Mouse (Mus musculus) gastrocnemius, postnatal 25 days (tissue): ENCODE data around the gene Ascl5. TPM values are rescaled to one million over a fixed set of nuclear protein-coding genes. Genes with fewer than 3 reads are reported as not detected.

Experiments used
- DNase-seq: peaks from one replicate; pipeline ENCODE4 v3.0.0; 2022
- long read RNA-seq, 2 experiments: library from polyadenylated mRNA; stranded (forward); transcript quantifications; one replicate each; pipeline ENCODE4 v2.0.0; 2021
- total RNA-seq, 2 experiments: library from RNA; stranded (reverse); gene quantifications; 1 replicate in 1 of 2; 2 replicates in 1 of 2; pipeline ENCODE4 v1.2.3; 2021

Ascl5 gene
- not detected for total RNA-seq
- long read RNA-seq, experiment 1 = 0 reads
- long read RNA-seq, experiment 2 = 0 reads

- no peak for DNase-seq
Observed at GRCm38 (mm10) chr1:136050312-136051012, at the start of gene Ascl5. Gene Ascl5 (plus strand): TSS chr1:136050804.

GRCm38 (mm10) chr1:136001438-136001837, 49.2 kb upstream of the Ascl5 start:
- no peak for DNase-seq

GRCm38 (mm10) chr1:136006292-136006748, 44.3 kb upstream of the Ascl5 start, which contains the start of gene Igfn1:
Gene Igfn1 (minus strand): TSS chr1:136006342.
- DNase-seq = peak; percentile 8

GRCm38 (mm10) chr1:136007211-136008158, 43.1 kb upstream of the Ascl5 start, which contains the start of gene Tmem9:
Gene Tmem9 (plus strand): TSS chr1:136008150.
- DNase-seq = peak; percentile 89

GRCm38 (mm10) chr1:136008159-136008533, 42.5 kb upstream of the Ascl5 start:
- no peak for DNase-seq

- DNase-seq = no peak
Observed at GRCm38 (mm10) chr1:136010247-136010646, 40.4 kb upstream of the Ascl5 start.

GRCm38 (mm10) chr1:136013513-136013912, 37.1 kb upstream of the Ascl5 start:
- DNase-seq = no peak

- DNase-seq = no peak
Observed at GRCm38 (mm10) chr1:136014796-136015502, 35.7 kb upstream of the Ascl5 start.

GRCm38 (mm10) chr1:136017307-136017706, 33.3 kb upstream of the Ascl5 start:
- no peak for DNase-seq

GRCm38 (mm10) chr1:136017907-136018313, 32.7 kb upstream of the Ascl5 start:
- DNase-seq = peak; percentile 89

GRCm38 (mm10) chr1:136018390-136019189, 32.0 kb upstream of the Ascl5 start:
- DNase-seq = peak; percentile 17

- no peak for DNase-seq
Observed at GRCm38 (mm10) chr1:136030201-136030600, 20.4 kb upstream of the Ascl5 start.

GRCm38 (mm10) chr1:136031697-136032096, 18.9 kb upstream of the Ascl5 start:
- no peak for DNase-seq

- no peak for DNase-seq
Observed at GRCm38 (mm10) chr1:136032961-136033360, 17.6 kb upstream of the Ascl5 start.

- no peak for DNase-seq
Observed at GRCm38 (mm10) chr1:136038746-136039538, 11.7 kb upstream of the Ascl5 start.

- no peak for DNase-seq
Observed at GRCm38 (mm10) chr1:136040452-136040851, 10.2 kb upstream of the Ascl5 start.

GRCm38 (mm10) chr1:136040874-136041273, 9.7 kb upstream of the Ascl5 start:
- DNase-seq = no peak

- DNase-seq = no peak
Observed at GRCm38 (mm10) chr1:136045774-136046173, 4.8 kb upstream of the Ascl5 start.

GRCm38 (mm10) chr1:136047432-136047831, 3.2 kb upstream of the Ascl5 start:
- DNase-seq = no peak

- no peak for DNase-seq
Observed at GRCm38 (mm10) chr1:136047894-136048293, 2.7 kb upstream of the Ascl5 start.

- DNase-seq = no peak
Observed at GRCm38 (mm10) chr1:136051013-136051315, 360 bp downstream of the Ascl5 start.
